Mouse (Mus musculus) mature B cell (primary cell): ENCODE measurements around the gene Rims1.

Source experiments
- in situ Hi-C: fragments of 300-500 bp; cut with MboI; formaldehyde crosslinking; loops from 2 replicates; pipeline ENCODE4 v1.14.3; 2019

Rims1 gene

GRCm38 (mm10) chr1:22694514-22694913, 111.3 kb downstream of the Rims1 start:
- in situ Hi-C loops, result no loop called here

- in situ Hi-C loops, result no loop called here
These were observed 122.3 kb downstream of the Rims1 start for GRCm38 (mm10) chr1:22683455-22683854.

DNA sequence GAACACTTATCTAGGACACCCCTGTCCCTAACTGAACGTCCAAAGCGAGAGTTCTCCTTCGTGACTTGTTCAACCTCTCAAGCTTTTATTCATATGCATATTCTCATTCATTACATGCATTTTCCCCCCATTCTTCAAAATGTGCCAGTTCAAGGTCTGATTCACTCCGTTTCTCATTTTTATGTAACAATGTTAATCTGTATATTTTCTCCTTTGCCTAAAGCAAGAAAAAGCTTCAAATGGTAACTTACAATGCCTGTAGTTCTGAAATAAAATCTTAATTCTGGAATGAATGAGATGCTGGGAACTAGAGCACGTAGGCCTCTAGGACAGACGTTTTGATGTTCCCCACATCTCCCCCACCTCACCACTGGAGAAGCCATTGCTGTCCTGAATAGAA, 141.6 kb downstream of the Rims1 start:
- in situ Hi-C loops, result no loop called here

GRCm38 (mm10) chr1:22661825-22662224, 144.0 kb downstream of the Rims1 start:
- in situ Hi-C loops, result no loop called here

- in situ Hi-C loops, result no loop called here
These were observed 149.8 kb downstream of the Rims1 start for GRCm38 (mm10) chr1:22655983-22656382.

DNA sequence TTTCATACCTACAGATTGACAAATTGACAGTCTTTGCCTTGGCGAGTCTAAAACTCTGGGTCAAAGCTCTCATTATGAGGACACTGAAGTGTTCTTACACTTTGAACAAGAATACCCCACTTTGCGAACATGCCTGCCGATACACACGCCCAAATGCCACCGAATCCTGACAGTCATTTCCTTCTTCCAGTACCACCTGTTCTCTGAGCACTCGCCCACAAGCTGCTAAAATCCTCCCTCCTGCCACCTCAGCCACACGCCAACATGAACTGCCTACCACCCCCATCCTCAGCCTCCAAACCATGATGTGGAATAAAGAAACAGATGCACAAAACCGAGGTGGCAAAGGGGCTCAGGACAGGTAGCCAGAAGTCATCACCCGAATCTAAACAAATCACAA, 150.9 kb downstream of the Rims1 start:
- in situ Hi-C loops, result no loop called here

GRCm38 (mm10) chr1:22650588-22650987, 155.2 kb downstream of the Rims1 start:
- in situ Hi-C loops, result no loop called here

DNA sequence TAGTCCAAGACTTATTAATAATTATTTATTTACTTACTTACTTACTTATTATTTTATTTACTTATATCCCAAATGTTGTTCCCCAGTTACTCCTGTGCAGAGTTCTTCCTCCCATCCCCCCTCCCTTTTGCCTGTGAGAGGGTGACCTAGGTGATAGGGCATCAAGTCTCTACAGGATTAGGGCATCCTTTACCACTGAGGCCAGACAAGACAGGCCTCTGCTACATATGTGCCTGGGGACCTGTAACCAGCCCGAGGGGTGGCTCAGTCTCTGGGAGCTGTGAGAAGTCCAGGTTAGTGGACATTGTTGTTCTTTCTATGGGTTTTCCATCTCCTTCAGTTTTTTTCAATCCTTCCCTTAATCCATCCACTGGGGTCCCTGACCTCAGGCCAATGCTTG, 156.4 kb downstream of the Rims1 start:
- in situ Hi-C loops, result no loop called here

DNA sequence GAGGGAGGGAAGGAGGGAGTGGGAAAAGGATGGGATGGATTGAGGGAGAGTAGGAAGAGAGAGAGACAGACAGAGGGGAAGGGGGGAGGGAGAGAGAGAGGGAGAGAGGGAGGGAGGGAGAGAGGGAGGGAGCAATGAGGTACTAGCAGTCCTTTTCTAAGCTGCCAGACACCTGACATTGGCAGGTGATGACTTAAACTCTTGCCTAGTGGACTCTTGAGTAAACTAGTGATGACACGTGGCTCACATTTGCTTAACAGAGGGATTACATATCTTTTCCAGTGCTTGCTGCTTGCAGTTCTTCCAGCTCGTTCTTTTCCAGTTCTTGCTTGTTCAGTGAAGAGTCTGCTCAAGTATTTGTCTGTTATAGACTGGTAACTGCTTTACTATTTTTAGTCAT, 160.5 kb downstream of the Rims1 start:
- in situ Hi-C loops, result no loop called here

DNA sequence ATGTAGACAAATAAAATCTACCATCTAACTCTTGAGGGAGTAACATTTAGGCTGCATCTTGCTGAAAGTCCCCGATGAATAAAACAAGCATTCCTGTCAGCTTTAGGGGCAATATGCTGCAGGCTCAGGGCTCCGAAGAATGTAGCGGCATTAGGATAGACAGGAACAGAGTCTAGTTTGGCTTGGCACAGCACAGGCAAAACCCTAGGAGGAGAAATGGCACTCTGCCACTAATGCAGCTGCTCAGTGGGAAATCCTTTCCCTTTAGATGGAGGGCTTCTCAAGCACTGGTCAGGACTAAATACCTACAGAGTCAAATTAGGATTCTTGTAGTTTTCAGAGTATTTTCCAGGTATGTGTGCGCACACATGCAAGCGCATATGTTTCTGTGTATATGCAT, 165.2 kb downstream of the Rims1 start:
- in situ Hi-C loops, result no loop called here

DNA sequence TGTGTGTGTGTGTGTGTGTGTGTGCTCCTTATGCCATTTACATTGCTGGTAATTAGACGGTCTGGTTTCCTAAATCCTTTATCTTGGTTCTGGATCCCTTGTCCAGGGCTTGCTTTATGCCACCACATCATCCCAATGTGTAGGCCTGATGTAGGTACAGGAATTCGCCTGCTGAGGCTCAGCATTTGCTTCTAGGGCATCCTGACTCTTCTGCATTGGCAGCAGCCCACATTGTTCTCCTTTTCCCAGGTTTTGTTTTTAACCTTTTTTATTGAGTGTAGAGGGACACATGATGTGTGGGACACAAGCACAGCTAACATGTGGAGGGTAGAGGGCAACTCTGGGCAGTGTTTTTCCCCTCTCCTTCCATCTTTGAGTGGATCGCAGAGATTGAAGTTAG, 166.1 kb downstream of the Rims1 start:
- in situ Hi-C loops, result no loop called here

GRCm38 (mm10) chr1:22633871-22634270, 171.9 kb downstream of the Rims1 start:
- in situ Hi-C loops, result no loop called here

- in situ Hi-C loops, result no loop called here
These were observed 173.2 kb downstream of the Rims1 start for GRCm38 (mm10) chr1:22632551-22632950.

GRCm38 (mm10) chr1:22631991-22632390, 173.8 kb downstream of the Rims1 start:
- in situ Hi-C loops, result no loop called here

DNA sequence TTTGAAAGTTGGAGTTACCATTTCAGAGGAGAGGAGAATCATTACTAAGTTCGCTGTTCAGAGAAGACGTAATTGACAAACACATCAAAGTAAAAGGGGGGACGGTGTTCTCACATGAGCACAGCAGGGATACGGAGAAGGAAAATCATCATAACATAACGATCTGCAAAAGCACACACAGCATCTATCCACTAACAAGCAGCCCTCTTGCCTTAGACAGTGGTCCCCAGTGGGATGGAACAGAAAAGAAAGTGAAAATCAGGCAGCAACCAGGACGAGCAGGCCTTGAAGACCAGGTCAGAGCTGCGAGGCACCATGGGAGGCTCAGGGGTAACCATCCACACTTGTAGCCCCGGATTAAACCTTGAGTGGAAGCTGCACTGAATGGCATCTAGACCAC, 176.8 kb downstream of the Rims1 start:
- in situ Hi-C loops, result no loop called here

- in situ Hi-C loops, result no loop called here
These were observed 178.8 kb downstream of the Rims1 start for GRCm38 (mm10) chr1:22627013-22627412.

DNA sequence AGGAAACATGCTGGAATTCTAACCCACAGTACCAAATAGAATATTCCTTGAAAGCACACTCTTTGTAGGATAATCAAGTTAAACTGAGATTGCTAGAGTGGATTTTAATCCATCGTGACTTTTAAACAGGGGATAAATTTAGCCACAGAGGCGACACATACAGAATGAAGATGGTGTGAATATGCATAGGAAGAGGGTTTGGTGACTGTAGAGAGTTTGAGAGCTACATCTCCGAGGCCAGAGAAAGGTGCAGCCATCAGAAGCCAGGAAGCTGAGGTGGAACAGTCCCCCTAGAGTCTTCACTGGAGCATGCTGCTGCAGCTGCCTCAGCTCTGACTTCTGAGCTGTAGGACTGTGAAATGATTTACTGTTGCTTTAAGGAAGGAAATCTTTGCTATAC, 179.5 kb downstream of the Rims1 start:
- in situ Hi-C loops, result no loop called here

GRCm38 (mm10) chr1:22620827-22621226, 185.0 kb downstream of the Rims1 start:
- in situ Hi-C loops, result no loop called here

DNA sequence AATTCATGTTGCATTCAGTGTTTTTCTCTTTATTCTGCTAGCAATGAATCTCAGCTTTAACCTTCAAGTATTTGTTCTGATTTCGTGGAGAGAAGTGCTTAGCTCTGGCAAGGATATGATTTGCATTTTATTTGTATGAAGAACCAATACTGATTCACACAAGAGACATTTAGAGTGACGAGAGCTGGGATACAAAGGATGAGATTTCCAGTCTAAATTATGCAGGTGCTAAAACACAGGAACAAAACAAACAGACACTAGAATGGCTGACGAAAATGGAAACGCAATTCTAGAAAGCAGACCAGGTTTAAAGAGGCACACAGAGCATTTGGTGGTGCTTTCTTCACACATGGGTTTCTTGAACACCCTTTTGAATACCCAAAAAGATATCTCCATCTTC, 190.2 kb downstream of the Rims1 start:
- in situ Hi-C loops, result no loop called here

- in situ Hi-C loops, result no loop called here
These were observed 192.2 kb downstream of the Rims1 start for GRCm38 (mm10) chr1:22613609-22614008.

GRCm38 (mm10) chr1:22604329-22605044, 201.3 kb downstream of the Rims1 start:
- in situ Hi-C loops, result no loop called here

DNA sequence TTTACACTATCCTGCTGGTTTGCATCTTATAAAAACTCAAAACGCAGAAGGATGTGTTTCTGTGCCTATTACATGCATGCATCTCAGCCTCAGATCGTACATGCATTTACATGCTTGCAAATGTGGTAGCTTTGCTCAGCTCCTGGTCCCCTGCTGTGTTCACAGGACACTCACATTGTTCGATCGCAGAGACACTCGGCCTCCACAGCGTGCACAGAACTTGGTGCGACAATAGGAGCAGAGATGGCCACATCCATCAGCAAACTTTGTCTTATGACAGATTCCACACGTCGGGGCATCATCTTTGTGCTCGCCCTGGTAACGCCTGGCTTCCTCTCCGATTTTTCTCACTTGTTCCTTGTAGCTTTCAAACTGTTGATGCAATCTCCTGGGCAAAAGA, 209.6 kb downstream of the Rims1 start:
- in situ Hi-C loops, result no loop called here

DNA sequence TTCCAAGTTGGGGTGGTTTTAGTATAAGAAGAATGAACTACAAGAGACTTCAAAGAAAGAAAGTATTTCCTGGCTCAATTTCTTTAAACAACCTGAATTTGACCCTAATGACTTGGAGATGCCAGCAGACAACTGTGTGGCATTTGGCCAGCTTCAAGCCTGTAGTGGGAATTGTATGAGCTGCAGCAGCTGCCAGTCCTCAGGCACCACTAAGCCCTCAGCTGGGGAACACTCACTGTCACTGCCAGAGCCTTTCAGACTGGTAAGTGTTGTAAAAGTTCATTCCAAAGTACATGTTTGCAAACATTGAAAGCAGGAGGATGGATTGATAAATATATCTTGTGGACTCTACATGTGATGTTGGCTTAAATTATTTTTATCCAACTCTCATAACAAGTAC, 211.0 kb downstream of the Rims1 start:
- in situ Hi-C loops, result no loop called here

DNA sequence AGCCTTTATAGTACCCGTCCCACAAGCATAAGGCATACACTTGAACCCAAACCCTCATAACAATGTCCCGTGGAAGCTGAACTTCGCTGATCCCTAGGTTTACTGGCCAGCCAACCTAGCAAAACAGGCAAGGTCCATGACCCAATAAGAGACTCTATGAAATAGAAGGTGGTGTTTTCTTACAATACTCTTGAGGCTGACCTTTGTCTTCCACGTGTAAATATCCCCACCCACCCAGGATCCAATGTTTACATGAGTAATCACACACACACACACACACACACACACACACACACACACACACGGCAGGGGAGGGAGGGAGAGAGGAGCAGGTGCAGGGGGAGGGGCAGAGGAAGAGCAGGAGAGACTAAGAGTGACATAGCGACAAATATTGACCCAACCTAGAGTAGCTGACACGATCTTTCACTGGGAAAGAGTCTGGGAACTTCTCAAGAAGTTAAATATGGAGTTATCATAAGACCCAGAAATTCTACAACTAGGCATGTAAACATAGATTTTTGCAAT, 217.9 kb downstream of the Rims1 start:
- in situ Hi-C loops, result no loop called here
